Mouse (Mus musculus) ES-E14 (cell line): ENCODE measurements at regions not wholly inside any gene's neighbourhood (a gene's known extent, or its start where the extent isn't known, plus 50 kb on each side); places are given as distances from the start of the nearest gene placed in this dataset.

Experiments used
- MAFK ChIP-seq: IDR thresholded peaks from 2 replicates; pipeline ENCODE4 v1.6.1; 2014; ENCODE audit warnings: mild to moderate bottlenecking, low read depth, low read length, inconsistent platforms; ENCODE audit not compliant: insufficient read depth
- ZC3H11A ChIP-seq: IDR thresholded peaks from 2 replicates; pipeline ENCODE4 v1.6.1; 2012; ENCODE audit warnings: low read depth, mild to moderate bottlenecking, inconsistent platforms, low read length, borderline replicate concordance
- ZNF384 ChIP-seq: IDR thresholded peaks from 2 replicates; pipeline ENCODE4 v1.6.1; 2012; ENCODE audit warnings: low read depth, low read length, inconsistent platforms

GRCm38 (mm10) chr8:26845481-26846194 lies 131.5 kb upstream of the Zfp703 start:
- TF ChIP-seq ZC3H11A, result no peak
- TF ChIP-seq ZNF384, result no peak
- TF ChIP-seq MAFK, result no peak
